Mouse (Mus musculus) lung, embryonic 14.5 days (tissue): ENCODE data around the gene Aplp2. TPM values are rescaled to one million over a fixed set of nuclear protein-coding genes. Genes with fewer than 3 reads are reported as not detected.

Experiments used
- ATAC-seq: fragments of 200-750 bp; cut with Nextera tagmentation; 2 replicates; pipeline ENCODE4 v1.8.0; 2017; ENCODE audit warnings: mild to moderate bottlenecking, moderate TSS enrichment, moderate library complexity; ENCODE audit not compliant: insufficient read depth
- DNase-seq: peaks from one replicate; pipeline ENCODE4 v3.0.0-alpha.2; 2015
- H3K27ac ChIP-seq: fragments of 300-500 bp; sonication (generic); 2 replicates; pipeline ENCODE4 v1.5.1; 2014; ENCODE audit warnings: low read depth, mild to moderate bottlenecking, moderate library complexity
- H3K27me3 ChIP-seq: fragments of 300-500 bp; sonication (generic); 2 replicates; pipeline ENCODE4 v1.6.1; 2014; ENCODE audit warnings: low read length, control low read depth; ENCODE audit not compliant: insufficient read depth
- H3K36me3 ChIP-seq: fragments of 300-500 bp; sonication (generic); 2 replicates; pipeline ENCODE4 v1.6.1; 2014; ENCODE audit warnings: control low read depth; ENCODE audit not compliant: insufficient read depth
- H3K4me1 ChIP-seq: fragments of 300-500 bp; sonication (generic); 2 replicates; pipeline ENCODE4 v1.6.1; 2014; ENCODE audit warnings: antibody characterized with exemption, control low read depth; ENCODE audit not compliant: insufficient read depth
- H3K4me2 ChIP-seq: fragments of 300-500 bp; sonication (generic); 2 replicates; pipeline ENCODE4 v1.6.1; 2014; ENCODE audit warnings: mild to moderate bottlenecking
- H3K4me3 ChIP-seq: fragments of 300-500 bp; sonication (generic); 2 replicates; pipeline ENCODE4 v1.5.1; 2014; ENCODE audit warnings: low read depth, low read length
- H3K9ac ChIP-seq: fragments of 300-500 bp; sonication (generic); 2 replicates; pipeline ENCODE4 v1.6.1; 2014
- H3K9me3 ChIP-seq: fragments of 300-500 bp; sonication (generic); 2 replicates; pipeline ENCODE4 v1.6.1; 2016; ENCODE audit warnings: low read depth, low read length, control low read depth
- CTCF ChIP-seq: IDR thresholded peaks from 2 replicates; pipeline ENCODE4 v1.5.1; 2016; ENCODE audit warnings: antibody characterized with exemption, low read depth
- WGBS: fragments of 180-500 bp; shearing (Covaris S2); extraction: QIAGEN DNeasy Blood & Tissue Kit; methylation state at CpG from one replicate; pipeline ENCODE4 v1.1.7; 2014; 5-methylcytosine and 5-hydroxymethylcytosine counted together
- polyA plus RNA-seq: library from polyadenylated mRNA; unstranded; fragments of >200 nt; fragmentation: Nextera tagmentation; extraction: Ambion mirVana; gene quantifications from 2 replicates; pipeline ENCODE4 v1.2.1, GENCODE M21; 2014

Gene Aplp2
- polyA plus RNA-seq, 1 experiment from 2014 or later, result 390 TPM

DNA sequence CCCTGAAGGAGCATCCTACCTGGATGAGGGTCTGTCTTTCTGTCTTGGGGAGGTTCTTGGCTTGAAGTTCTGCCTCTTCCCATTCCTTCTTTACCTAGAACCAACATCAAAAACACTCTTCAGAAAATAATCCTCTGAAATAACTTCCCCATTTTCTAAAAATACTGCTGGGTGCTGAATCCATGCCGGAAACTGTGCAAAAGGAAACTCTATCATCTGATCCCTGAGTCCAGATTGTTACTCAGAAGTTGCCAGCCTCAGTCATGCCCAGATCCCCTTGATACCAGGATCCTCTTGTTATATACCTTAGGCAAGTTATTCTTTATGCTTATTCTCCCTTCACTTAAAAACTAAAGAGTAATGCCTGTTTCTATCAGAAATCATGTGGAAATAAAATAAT is 48.3 kb downstream of the Aplp2 start:
- no peaks in the 10 kb centered on the region for H3K27me3 ChIP-seq
- ATAC-seq, result no peak
- no peak overlapping the region for H3K4me3 ChIP-seq
- no peaks in the 10 kb centered on the region for H3K4me1 ChIP-seq
- H3K36me3 ChIP-seq, result peaks cover 90% of the 10 kb centered on the region
- no peaks in the 10 kb centered on the region for H3K9me3 ChIP-seq
- H3K4me2 ChIP-seq, result no peak overlapping the region
- no peak for TF ChIP-seq CTCF
- no peak for DNase-seq
- H3K9ac ChIP-seq, result no peak overlapping the region
- WGBS, result 83% methylated on average over 1 of the region's 1 CpGs
- H3K27ac ChIP-seq, result no peak overlapping the region

DNA sequence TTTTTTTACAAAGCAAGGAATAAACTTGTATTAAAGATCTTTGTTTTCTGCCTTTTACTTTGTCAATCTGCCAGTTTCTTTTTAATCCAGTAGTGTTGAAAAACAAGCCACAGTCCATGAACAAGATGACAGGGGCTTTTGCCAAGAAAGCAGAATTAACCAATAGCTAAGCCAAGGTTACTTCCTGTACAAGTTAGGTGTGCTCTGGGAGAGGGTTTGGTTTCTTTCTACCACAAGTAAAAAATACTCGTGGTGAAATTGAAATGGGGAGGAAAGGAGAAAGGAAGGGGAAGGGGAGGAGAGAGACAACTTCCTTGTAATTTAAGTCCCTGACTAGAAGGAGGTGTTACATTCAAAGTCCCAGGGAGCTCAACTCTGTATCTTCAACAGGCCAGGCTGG is 48.7 kb downstream of the Aplp2 start:
- ATAC-seq (no peak), DNase-seq (no peak)
- Histone ChIP-seq H3K9ac (no peak overlapping the region), H3K36me3 (peaks cover 90% of the 10 kb centered on the region), H3K4me1 (no peaks in the 10 kb centered on the region), H3K27ac (no peak overlapping the region), H3K4me2 (no peak overlapping the region), H3K9me3 (no peaks in the 10 kb centered on the region), H3K27me3 (no peaks in the 10 kb centered on the region), H3K4me3 (no peak overlapping the region)
- 79% methylated on average over 1 of the region's 1 CpGs for WGBS
- no peak for TF ChIP-seq CTCF

DNA sequence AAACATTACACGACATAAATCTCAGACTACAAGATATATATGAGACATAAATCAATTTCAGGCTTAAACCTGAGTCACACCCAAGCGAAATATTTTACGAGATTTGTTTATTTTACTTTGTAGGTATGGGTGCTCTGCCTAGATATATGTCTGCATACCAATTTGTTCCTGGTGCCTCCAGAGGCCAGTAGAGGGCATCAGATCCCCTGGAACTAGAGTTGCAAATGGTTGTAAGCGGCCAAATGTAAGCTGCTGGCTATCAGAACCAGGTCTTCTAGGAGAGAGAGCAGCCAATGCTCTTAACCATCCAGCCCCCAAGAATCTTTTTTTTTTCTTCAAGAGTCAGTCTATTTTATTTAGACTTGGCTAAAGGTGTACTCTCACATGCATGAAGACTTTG is 51.7 kb downstream of the Aplp2 start:
- H3K9me3 ChIP-seq, result no peaks in the 10 kb centered on the region

DNA sequence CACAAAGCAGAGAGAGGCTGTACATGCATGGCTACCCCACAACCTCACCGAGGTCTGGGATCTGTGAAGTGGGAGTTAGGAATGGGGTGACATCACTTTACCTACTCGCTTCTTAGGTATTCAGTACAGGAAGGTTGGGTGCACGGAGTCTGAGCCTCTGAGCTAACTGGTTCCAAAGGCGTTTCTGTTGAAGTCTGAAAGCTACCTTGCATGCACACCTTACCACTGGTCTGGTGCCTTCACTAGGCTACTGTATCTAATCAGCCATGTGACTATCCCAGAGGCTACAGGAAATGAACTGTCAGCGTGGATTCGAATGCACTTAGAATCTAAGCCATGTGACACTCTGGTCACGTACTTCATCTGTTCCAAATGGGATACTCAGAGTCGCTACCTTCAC is 55.0 kb downstream of the Aplp2 start:
- H3K9ac ChIP-seq, result no peak overlapping the region
- H3K4me3 ChIP-seq, result no peak overlapping the region
- H3K4me1 ChIP-seq, result no peaks in the 10 kb centered on the region
- WGBS, result 78% methylated on average over 8 of the region's 8 CpGs
- TF ChIP-seq CTCF, result no peak
- peaks cover 97% of the 10 kb centered on the region for H3K36me3 ChIP-seq
- no peak overlapping the region for H3K4me2 ChIP-seq
- DNase-seq (no peak), ATAC-seq (no peak)
- H3K27ac ChIP-seq, result no peak overlapping the region
- no peaks in the 10 kb centered on the region for H3K27me3 ChIP-seq
- no peaks in the 10 kb centered on the region for H3K9me3 ChIP-seq

More for the DNA sequence above, 51.7 kb downstream of the Aplp2 start:
- Histone ChIP-seq H3K36me3 (peaks cover 96% of the 10 kb centered on the region), H3K4me2 (no peak overlapping the region), H3K27me3 (no peaks in the 10 kb centered on the region), H3K4me3 (no peak overlapping the region), H3K4me1 (no peaks in the 10 kb centered on the region), H3K27ac (no peak overlapping the region), H3K9ac (no peak overlapping the region)
- ATAC-seq (no peak), DNase-seq (peak; percentile 67)
- peak; percentile 62 for TF ChIP-seq CTCF
- 66% methylated on average over 4 of the region's 4 CpGs for WGBS

DNA sequence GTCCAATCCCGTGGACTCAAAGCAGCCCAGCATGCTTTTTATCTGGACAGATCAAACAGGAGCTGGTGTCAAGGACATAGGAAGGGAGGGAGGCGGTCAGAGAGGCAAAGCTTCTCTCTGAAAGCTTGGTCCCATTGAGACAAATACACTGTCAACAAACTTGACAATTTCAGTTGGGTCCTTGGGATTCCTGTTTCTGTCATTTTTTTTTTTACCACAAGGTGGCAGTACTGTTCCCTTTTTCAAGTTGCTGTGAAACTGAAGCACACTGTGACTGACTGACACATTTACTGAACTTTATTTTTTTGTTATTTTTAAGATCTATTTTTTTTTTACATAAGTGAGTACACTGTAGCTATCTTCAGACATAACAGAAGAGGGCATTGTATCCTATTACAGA is 60.6 kb downstream of the Aplp2 start:
- Histone ChIP-seq H3K9ac (no peak overlapping the region), H3K4me2 (no peak overlapping the region), H3K4me3 (no peak overlapping the region), H3K9me3 (no peaks in the 10 kb centered on the region), H3K4me1 (no peaks in the 10 kb centered on the region), H3K27me3 (no peaks in the 10 kb centered on the region), H3K36me3 (peaks cover 84% of the 10 kb centered on the region), H3K27ac (no peak overlapping the region)
- DNase-seq (peak; percentile 91), ATAC-seq (no peak)
- peak; percentile 78 for TF ChIP-seq CTCF
- 71% methylated on average over 2 of the region's 2 CpGs for WGBS

DNA sequence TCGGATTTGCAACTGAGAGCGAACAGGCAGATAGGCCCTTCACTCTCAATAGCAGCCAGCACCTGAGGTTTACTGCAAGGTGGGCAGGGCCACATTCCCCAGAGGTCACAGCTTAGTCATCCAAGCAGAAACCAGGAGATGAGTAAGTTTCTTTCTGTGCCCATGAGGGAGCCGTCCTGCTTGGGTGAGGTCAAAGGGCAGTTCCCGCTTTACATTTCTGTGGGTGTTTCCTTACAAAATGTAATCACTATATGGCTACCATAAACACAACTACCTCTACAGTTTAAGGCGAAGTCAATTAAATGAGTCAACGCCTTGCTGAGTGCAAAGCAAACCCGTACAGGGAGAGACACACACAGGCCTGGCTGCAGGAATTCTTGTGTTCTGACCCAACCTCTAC is 63.5 kb downstream of the Aplp2 start:
- 69% methylated on average over 7 of the region's 7 CpGs for WGBS
- Histone ChIP-seq H3K9ac (no peak overlapping the region), H3K4me2 (no peak overlapping the region), H3K9me3 (no peaks in the 10 kb centered on the region), H3K4me1 (no peaks in the 10 kb centered on the region), H3K4me3 (no peak overlapping the region), H3K27me3 (no peaks in the 10 kb centered on the region), H3K36me3 (peaks cover 54% of the 10 kb centered on the region), H3K27ac (no peak overlapping the region)
- TF ChIP-seq CTCF, result no peak
- no peak for DNase-seq
- no peak for ATAC-seq

DNA sequence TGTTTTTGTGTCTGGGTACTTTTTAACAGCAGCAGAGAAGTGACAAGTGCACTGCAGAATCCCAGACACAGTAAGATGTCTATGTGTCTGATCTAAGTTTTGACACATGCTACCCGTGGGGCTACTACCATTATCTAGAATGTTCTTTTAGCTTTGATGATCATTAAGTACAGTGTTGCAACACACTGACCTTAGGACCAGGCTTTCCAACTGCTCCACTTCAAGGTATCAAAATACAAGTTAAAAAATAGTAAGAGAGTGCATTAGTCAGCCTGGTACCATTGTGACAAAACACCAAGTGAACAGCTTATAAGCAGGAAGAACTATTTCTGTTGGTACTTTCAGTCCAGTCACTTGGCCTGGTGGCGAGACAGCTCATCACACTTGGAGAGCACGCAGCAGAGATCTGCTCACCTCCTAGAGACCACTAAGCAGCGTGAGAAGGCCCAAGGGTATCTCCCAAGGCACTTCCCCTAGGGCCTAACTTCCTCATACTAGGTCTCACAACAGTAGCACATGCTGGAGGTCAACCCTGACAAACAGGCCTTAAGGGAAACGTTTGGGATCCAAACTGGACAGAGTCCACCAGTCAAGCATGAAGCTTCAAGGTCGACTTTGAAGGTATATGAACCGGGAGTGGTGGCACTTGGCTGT is 66.2 kb downstream of the Aplp2 start:
- no peak overlapping the region for H3K4me3 ChIP-seq
- no peak for ATAC-seq
- no peaks in the 10 kb centered on the region for H3K9me3 ChIP-seq

More for the DNA sequence above, 66.2 kb downstream of the Aplp2 start:
- WGBS, result 78% methylated on average over 7 of the region's 7 CpGs
- TF ChIP-seq CTCF, result no peak
- H3K36me3 ChIP-seq, result peaks cover 30% of the 10 kb centered on the region
- no peak for DNase-seq
- no peak overlapping the region for H3K4me2 ChIP-seq
- H3K9ac ChIP-seq, result no peak overlapping the region
- H3K4me1 ChIP-seq, result no peaks in the 10 kb centered on the region
- no peaks in the 10 kb centered on the region for H3K27me3 ChIP-seq
- H3K27ac ChIP-seq, result no peak overlapping the region
